Mouse (Mus musculus) bone marrow, adult 2 months (tissue): ENCODE data around the gene Usp6nl. TPM values are rescaled to one million over a fixed set of nuclear protein-coding genes. Genes with fewer than 3 reads are reported as not detected.

Experiments used
- H3K27ac ChIP-seq: fragments of 200-500 bp; 2 replicates; pipeline ENCODE4 v1.5.1; 2012; ENCODE audit warnings: low read depth, mild to moderate bottlenecking, control low read depth, inconsistent platforms, low read length; ENCODE audit not compliant: control insufficient read depth, poor library complexity, insufficient read depth
- H3K4me1 ChIP-seq: fragments of 200-500 bp; 2 replicates; pipeline ENCODE4 v1.6.1; 2011; ENCODE audit warnings: low read length; ENCODE audit not compliant: control insufficient read depth, insufficient read depth
- H3K4me3 ChIP-seq: fragments of 200-500 bp; replicated peaks from 2 replicates; pipeline ENCODE3; 2011; ENCODE audit warnings: mild to moderate bottlenecking, low read depth, low read length, control low read depth; ENCODE audit not compliant: control insufficient read depth
- CTCF ChIP-seq: fragments of 200-500 bp; IDR thresholded peaks from 2 replicates; pipeline ENCODE4 v1.5.1; 2011; ENCODE audit warnings: low read length, control low read depth; ENCODE audit not compliant: control insufficient read depth, insufficient read depth
- POLR2A ChIP-seq: fragments of 200-500 bp; IDR thresholded peaks from 2 replicates; pipeline ENCODE4 v1.6.1; 2011; ENCODE audit warnings: low read depth, mild to moderate bottlenecking, control low read depth, low read length, borderline replicate concordance; ENCODE audit not compliant: control insufficient read depth
- WGBS: fragments of 180-500 bp; shearing (Covaris S2); methylation state at CpG from one replicate; pipeline ENCODE4 v1.1.7; 2018; 5-methylcytosine and 5-hydroxymethylcytosine counted together
- polyA plus RNA-seq: library from polyadenylated mRNA; stranded (reverse); fragments of >200 nt; gene quantifications from 2 replicates; pipeline ENCODE4 v1.2.4, GENCODE M21; 2011; ENCODE audit warnings: low replicate concordance; ENCODE audit not compliant: missing spikeins, insufficient read depth, insufficient read length

The Usp6nl gene
- polyA plus RNA-seq, 1 experiment = 6.9 TPM

- WGBS = 79% methylated on average over 11 of the region's 11 CpGs
- H3K4me3 ChIP-seq = no peak overlapping the region
- TF ChIP-seq POLR2A = no peak
- TF ChIP-seq CTCF = no peak
- peaks cover 3% of the 10 kb centered on the region for H3K4me1 ChIP-seq
- H3K27ac ChIP-seq = no peak overlapping the region
Measured at GRCm38 (mm10) chr2:6293825-6294444, 28.5 kb upstream of the Usp6nl start.

DNA sequence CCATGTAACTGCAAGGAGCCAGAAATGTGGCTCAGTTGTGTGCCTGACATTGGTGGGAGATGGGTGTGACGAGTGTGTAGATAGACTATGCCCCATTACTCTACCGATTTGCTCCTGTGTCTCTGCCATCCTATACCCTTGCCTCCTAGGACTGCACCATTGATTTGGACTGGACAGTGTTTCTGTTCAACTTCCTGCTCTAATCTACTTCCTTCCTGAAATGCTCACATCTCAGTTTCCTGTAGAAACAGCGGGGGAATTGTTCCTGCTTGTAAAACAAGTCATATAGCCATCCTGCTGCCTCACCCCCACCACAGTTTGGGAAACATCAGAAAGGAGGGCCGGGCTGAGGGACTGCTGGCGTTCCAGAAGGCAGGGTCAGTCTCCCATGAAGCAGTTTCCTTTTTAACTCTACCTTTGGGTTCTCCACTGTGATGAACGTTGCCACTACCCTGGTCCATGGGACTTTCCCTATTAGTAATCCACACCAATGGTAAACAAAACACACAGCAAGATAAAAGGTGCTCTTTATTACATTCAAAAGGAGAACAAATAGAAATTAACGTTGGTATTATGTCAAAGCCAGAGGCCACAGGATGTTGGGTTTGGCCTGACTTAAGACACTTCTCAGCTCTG, 27.4 kb upstream of the Usp6nl start:
- H3K27ac ChIP-seq = no peak overlapping the region
- H3K4me3 ChIP-seq = no peak overlapping the region
- no peak for TF ChIP-seq POLR2A
- no peak for TF ChIP-seq CTCF
- 21% methylated on average over 7 of the region's 7 CpGs for WGBS
- H3K4me1 ChIP-seq = peaks cover 3% of the 10 kb centered on the region

DNA sequence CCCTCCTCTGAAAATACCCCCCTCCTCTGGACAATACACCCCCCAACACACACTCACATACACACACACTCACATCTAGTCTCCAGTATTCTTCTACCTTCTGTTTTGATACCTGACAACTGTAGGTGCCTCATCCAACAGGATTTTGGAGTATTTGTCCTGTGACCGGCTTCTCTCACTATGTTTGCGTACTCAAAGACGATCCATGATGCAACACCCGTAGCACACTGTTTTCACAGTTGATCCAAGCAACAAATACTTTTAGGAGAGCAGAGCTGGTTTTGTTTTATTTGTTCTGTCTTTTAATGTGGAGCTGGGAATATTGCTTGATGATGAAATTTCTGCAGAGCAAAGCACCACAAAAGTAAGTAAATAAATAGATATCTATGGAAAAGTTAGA, 17.7 kb upstream of the Usp6nl start:
- WGBS = 87% methylated on average over 4 of the region's 4 CpGs
- TF ChIP-seq POLR2A = no peak
- no peak for TF ChIP-seq CTCF
- H3K27ac ChIP-seq = no peak overlapping the region
- H3K4me3 ChIP-seq = no peak overlapping the region
- no peaks in the 10 kb centered on the region; the same call in 1 of the 2 replicates for H3K4me1 ChIP-seq

DNA sequence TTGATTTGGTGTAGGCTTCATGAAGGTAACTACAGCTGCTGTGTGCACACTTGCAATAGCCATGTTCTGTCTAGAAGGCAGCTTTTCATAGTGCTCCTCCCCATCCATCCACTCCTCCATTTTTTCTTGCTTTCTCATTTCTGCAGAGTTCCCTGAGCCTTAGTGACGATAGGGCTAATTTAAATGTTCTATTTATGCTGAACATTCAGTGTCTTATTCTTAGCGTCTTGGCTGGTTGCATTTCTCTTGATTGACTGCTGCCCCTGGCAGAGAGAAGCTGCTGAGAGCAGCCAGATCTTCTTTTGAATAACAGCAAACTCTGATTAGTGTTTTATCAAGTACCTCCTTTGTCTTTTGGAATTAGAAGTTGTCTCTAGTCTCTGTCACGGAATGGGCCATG, 15.6 kb upstream of the Usp6nl start:
- WGBS = 83% methylated on average over 3 of the region's 3 CpGs
- no peak overlapping the region for H3K27ac ChIP-seq
- no peak for TF ChIP-seq POLR2A
- H3K4me1 ChIP-seq = no peaks in the 10 kb centered on the region; the same call in 1 of the 2 replicates
- no peak overlapping the region for H3K4me3 ChIP-seq

GRCm38 (mm10) chr2:6309373-6309821, 13.1 kb upstream of the Usp6nl start:
- Histone ChIP-seq H3K4me1 (no peaks in the 10 kb centered on the region; the same call in 1 of the 2 replicates), H3K4me3 (no peak overlapping the region), H3K27ac (no peak overlapping the region)
- TF ChIP-seq CTCF = no peak
- TF ChIP-seq POLR2A = no peak
- 13% methylated on average over 6 of the region's 6 CpGs for WGBS

GRCm38 (mm10) chr2:6312764-6313163, 9.7 kb upstream of the Usp6nl start:
- H3K4me3 ChIP-seq = no peak overlapping the region
- H3K4me1 ChIP-seq = no peaks in the 10 kb centered on the region; the same call in 1 of the 2 replicates
- H3K27ac ChIP-seq = no peak overlapping the region
- TF ChIP-seq CTCF (no peak), POLR2A (no peak)
- WGBS = 85% methylated on average over 10 of the region's 10 CpGs

- Histone ChIP-seq H3K27ac (no peak overlapping the region), H3K4me1 (no peaks in the 10 kb centered on the region; the same call in 1 of the 2 replicates), H3K4me3 (no peak overlapping the region)
- WGBS = 77% methylated on average over 1 of the region's 1 CpGs
- TF ChIP-seq POLR2A (no peak), CTCF (no peak)
Measured at GRCm38 (mm10) chr2:6313733-6314132, 8.7 kb upstream of the Usp6nl start.

DNA sequence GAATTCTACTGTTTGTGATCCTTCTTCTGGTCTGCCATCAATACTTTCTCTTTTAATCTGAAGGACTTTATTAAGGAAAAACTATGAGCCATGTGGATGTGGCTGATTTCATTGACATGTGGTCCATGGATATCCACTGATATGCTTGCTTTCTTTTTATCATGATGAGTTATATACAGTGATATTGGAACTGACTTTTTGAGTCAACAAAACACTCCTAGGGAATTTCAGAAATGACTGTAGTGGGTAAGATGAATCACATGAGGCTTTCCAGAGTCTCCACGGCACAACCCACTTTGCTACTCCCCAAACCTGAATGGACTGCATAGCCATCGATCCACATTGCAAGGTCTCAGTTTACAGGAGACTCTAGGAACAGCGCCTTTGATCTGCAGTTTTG, 2.3 kb upstream of the Usp6nl start:
- Histone ChIP-seq H3K4me3 (no peak overlapping the region), H3K4me1 (no peaks in the 10 kb centered on the region; the same call in 1 of the 2 replicates), H3K27ac (no peak overlapping the region)
- 91% methylated on average over 3 of the region's 3 CpGs for WGBS
- TF ChIP-seq CTCF = no peak
- TF ChIP-seq POLR2A = no peak

- no peak for TF ChIP-seq POLR2A
- TF ChIP-seq CTCF = no peak
- no peaks in the 10 kb centered on the region; the same call in 1 of the 2 replicates for H3K4me1 ChIP-seq
- H3K4me3 ChIP-seq = peak overlapping the region; percentile 97
- peak overlapping the region; percentile 94 for H3K27ac ChIP-seq
- 33% methylated on average over 9 of the region's 9 CpGs for WGBS
Measured at GRCm38 (mm10) chr2:6321769-6322375, 595 bp upstream of the Usp6nl start.
